In genomic region chr11:8958572-8958971, GRCm38 (mm10) we compare ENCODE assay signal across 10 mouse cellular contexts. TPM values are rescaled to one million over a fixed set of nuclear protein-coding genes. Genes with fewer than 3 reads are reported as not detected.
DNase-seq lines count a peak whose midpoint lies in the region; ATAC-seq lines count a peak whose summit lies in the region.
"Had no signal": no experiment of that assay in that cellular context is flagged by ENCODE, and none has a peak within 500 bp of the region (broad histone marks: within the 10 kb centered on the region; RNA-seq: fewer than 3 reads in every experiment).

No protein-coding gene starts in this region.

- DNase-seq in neural tube, embryonic 11.5 days (ENCODE audit: low spot score), result peak; percentile 8
- DNase-seq in layer of hippocampus, postnatal 10 days (ENCODE audit: low spot score in 2 of 2), result peak; percentile 38 to 53
- DNase-seq in natural killer cell, adult 2 months (ENCODE audit: low spot score in 2 of 2), result no peak
- no peak for DNase-seq in urinary bladder, adult 18-20 months (ENCODE audit: low spot score in 2 of 2)
- DNase-seq: liver, embryonic 13.5 days had no signal

- ATAC-seq in forebrain, embryonic 16.5 days, result peak; percentile 30; the same call in 1 of the 2 replicates
- ATAC-seq in forebrain, embryonic 12.5 days (ENCODE audit: low FRiP score), result no peak
- ATAC-seq in neural tube, embryonic 11.5 days (ENCODE audit: insufficient read depth, low FRiP score, low TSS enrichment), result no peak
- ATAC-seq in neural tube, embryonic 15.5 days (ENCODE audit: low FRiP score), result no peak
- ATAC-seq in kidney, embryonic 15.5 days (replicated peaks; ENCODE audit: low FRiP score), result no peak
- ATAC-seq: CD4-positive, CD25-positive, alpha-beta regulatory T cell, adult 4 months had no signal

- H3K27ac ChIP-seq in forebrain, embryonic 16.5 days (ENCODE audit: low read length), result no peak overlapping the region
- no peak overlapping the region for H3K27ac ChIP-seq in forebrain, embryonic 12.5 days
- no peak overlapping the region for H3K27ac ChIP-seq in neural tube, embryonic 11.5 days (ENCODE audit: low read depth, low read length)
- no peak overlapping the region for H3K27ac ChIP-seq in neural tube, embryonic 15.5 days (replicated peaks)
- H3K27ac ChIP-seq in kidney, embryonic 15.5 days, result no peak overlapping the region
- H3K27ac ChIP-seq: liver, embryonic 13.5 days had no signal

- H3K9me3 ChIP-seq in forebrain, embryonic 16.5 days (ENCODE audit: control insufficient read depth, low read length), result no peaks in the 10 kb centered on the region
- no peaks in the 10 kb centered on the region for H3K9me3 ChIP-seq in forebrain, embryonic 12.5 days
- no peaks in the 10 kb centered on the region for H3K9me3 ChIP-seq in neural tube, embryonic 11.5 days (ENCODE audit: control insufficient read depth, low read length)
- no peaks in the 10 kb centered on the region for H3K9me3 ChIP-seq in neural tube, embryonic 15.5 days (replicated peaks)
- H3K9me3 ChIP-seq in kidney, embryonic 15.5 days (replicated peaks), result no peaks in the 10 kb centered on the region
- H3K9me3 ChIP-seq: liver, embryonic 13.5 days had no signal

- peaks cover 8% of the 10 kb centered on the region; the same call in 1 of the 2 replicates for H3K4me1 ChIP-seq in forebrain, embryonic 16.5 days (replicated peaks; ENCODE audit: control insufficient read depth, insufficient read depth, low read length)
- H3K4me1 ChIP-seq in forebrain, embryonic 12.5 days, result no peaks in the 10 kb centered on the region
- H3K4me1 ChIP-seq in neural tube, embryonic 11.5 days (ENCODE audit: control insufficient read depth, insufficient read depth, low read length), result no peaks in the 10 kb centered on the region
- H3K4me1 ChIP-seq in neural tube, embryonic 15.5 days, result 0 out of 2 replicates have a peak, but pooled peaks cover 3% of the 10 kb centered on the region
- H3K4me1 ChIP-seq in kidney, embryonic 15.5 days, result peaks cover 3% of the 10 kb centered on the region; the same call in 1 of the 2 replicates
- H3K4me1 ChIP-seq: liver, embryonic 13.5 days had no signal

- no peaks in the 10 kb centered on the region for H3K27me3 ChIP-seq in forebrain, embryonic 16.5 days (replicated peaks; ENCODE audit: control insufficient read depth, insufficient read depth, low read length)
- no peaks in the 10 kb centered on the region for H3K27me3 ChIP-seq in forebrain, embryonic 12.5 days
- no peaks in the 10 kb centered on the region for H3K27me3 ChIP-seq in neural tube, embryonic 11.5 days (ENCODE audit: control insufficient read depth, insufficient read depth, low read length)
- H3K27me3 ChIP-seq in neural tube, embryonic 15.5 days (replicated peaks), result no peaks in the 10 kb centered on the region
- H3K27me3 ChIP-seq in kidney, embryonic 15.5 days, result no peaks in the 10 kb centered on the region
- H3K27me3 ChIP-seq: liver, embryonic 13.5 days had no signal

- H3K4me3 ChIP-seq in forebrain, embryonic 16.5 days (replicated peaks; ENCODE audit: low read length), result no peak overlapping the region
- no peak overlapping the region for H3K4me3 ChIP-seq in forebrain, embryonic 12.5 days (replicated peaks)
- H3K4me3 ChIP-seq in neural tube, embryonic 11.5 days (ENCODE audit: low read depth, low read length), result no peak overlapping the region
- no peak overlapping the region for H3K4me3 ChIP-seq in neural tube, embryonic 15.5 days (replicated peaks)
- H3K4me3 ChIP-seq in kidney, embryonic 15.5 days (replicated peaks), result no peak overlapping the region
- H3K4me3 ChIP-seq: liver, embryonic 13.5 days had no signal

- H3K9ac ChIP-seq in forebrain, embryonic 16.5 days (replicated peaks; ENCODE audit: low read depth, low read length), result no peak overlapping the region
- H3K9ac ChIP-seq in forebrain, embryonic 12.5 days, result no peak overlapping the region
- H3K9ac ChIP-seq in neural tube, embryonic 11.5 days (ENCODE audit: low read length), result no peak overlapping the region
- no peak overlapping the region for H3K9ac ChIP-seq in neural tube, embryonic 15.5 days (replicated peaks)
- H3K9ac ChIP-seq in kidney, embryonic 15.5 days, result no peak overlapping the region
- H3K9ac ChIP-seq: liver, embryonic 13.5 days had no signal

- H3K4me2 ChIP-seq in forebrain, embryonic 16.5 days (ENCODE audit: low read length), result no peak overlapping the region
- no peak overlapping the region for H3K4me2 ChIP-seq in forebrain, embryonic 12.5 days
- no peak overlapping the region for H3K4me2 ChIP-seq in neural tube, embryonic 11.5 days (ENCODE audit: low read depth)
- H3K4me2 ChIP-seq in neural tube, embryonic 15.5 days, result no peak overlapping the region
- H3K4me2 ChIP-seq in kidney, embryonic 15.5 days, result no peak overlapping the region
- H3K4me2 ChIP-seq: liver, embryonic 13.5 days had no signal

- WGBS in forebrain, embryonic 16.5 days, result 33% methylated on average over 10 of the region's 10 CpGs
- 45% methylated on average over 10 of the region's 10 CpGs for WGBS in forebrain, embryonic 12.5 days
- 69% methylated on average over 10 of the region's 10 CpGs for WGBS in neural tube, embryonic 11.5 days
- 62% methylated on average over 10 of the region's 10 CpGs for WGBS in neural tube, embryonic 15.5 days
- WGBS in kidney, embryonic 15.5 days, result 64% methylated on average over 10 of the region's 10 CpGs

- H3K36me3 ChIP-seq in forebrain, embryonic 16.5 days (ENCODE audit: control insufficient read depth, insufficient read depth), result no peaks in the 10 kb centered on the region
- H3K36me3 ChIP-seq in forebrain, embryonic 12.5 days (replicated peaks), result no peaks in the 10 kb centered on the region
- H3K36me3 ChIP-seq in neural tube, embryonic 11.5 days (ENCODE audit: control insufficient read depth, insufficient read depth, low read length), result no peaks in the 10 kb centered on the region
- no peaks in the 10 kb centered on the region for H3K36me3 ChIP-seq in neural tube, embryonic 15.5 days
- no peaks in the 10 kb centered on the region for H3K36me3 ChIP-seq in kidney, embryonic 15.5 days
- H3K36me3 ChIP-seq: liver, embryonic 13.5 days had no signal

RNA-seq across cellular contexts. Expression of gene Pkd1l1, which starts 14.5 kb away (rescaled TPM):
- 0.14 and 0.23 TPM in 2 replicates for polyA plus RNA-seq in forebrain, embryonic 16.5 days (2015; fragmentation: Nextera tagmentation; extraction: Ambion mirVana)
- 0.05 and 0.10 TPM in 2 replicates for polyA plus RNA-seq in forebrain, embryonic 12.5 days (2016; fragmentation: Nextera tagmentation; extraction: Ambion mirVana)
- polyA plus RNA-seq in neural tube, embryonic 11.5 days (2014; fragmentation: Nextera tagmentation; extraction: Ambion mirVana), result 0.25 and 0.27 TPM in 2 replicates
- polyA plus RNA-seq in neural tube, embryonic 15.5 days (2015; fragmentation: Nextera tagmentation; extraction: Ambion mirVana), result 0.10 and 0.20 TPM in 2 replicates
- under 1 TPM; 0.05 to 0.16 TPM for total RNA-seq in layer of hippocampus, postnatal 10 days (2021)
- 0.21 and 0.44 TPM in 2 replicates for polyA plus RNA-seq in kidney, embryonic 15.5 days (2015; fragmentation: Nextera tagmentation; extraction: Ambion mirVana)

RNA-seq across cellular contexts. Expression of gene Hus1, which starts 52.4 kb away (rescaled TPM):
- 9.3 and 10.4 TPM in 2 replicates for polyA plus RNA-seq in forebrain, embryonic 16.5 days (2015; fragmentation: Nextera tagmentation; extraction: Ambion mirVana)
- polyA plus RNA-seq in forebrain, embryonic 12.5 days (2016; fragmentation: Nextera tagmentation; extraction: Ambion mirVana), result 20.5 and 22.1 TPM in 2 replicates
- 18.7 and 23.3 TPM in 2 replicates for polyA plus RNA-seq in neural tube, embryonic 11.5 days (2014; fragmentation: Nextera tagmentation; extraction: Ambion mirVana)
- 11.0 and 13.8 TPM in 2 replicates for polyA plus RNA-seq in neural tube, embryonic 15.5 days (2015; fragmentation: Nextera tagmentation; extraction: Ambion mirVana)
- 10 to 100 TPM; 12.4 to 13.2 TPM for total RNA-seq in layer of hippocampus, postnatal 10 days (2021)
- polyA plus RNA-seq in kidney, embryonic 15.5 days (2015; fragmentation: Nextera tagmentation; extraction: Ambion mirVana), result 22.1 and 22.3 TPM in 2 replicates

Comparison
In these comparisons a context has a peak if more than half of its experiments do, and no peak if none do; other contexts are left out.
1. DNase-seq: peak in neural tube, embryonic 11.5 days (single experiment) and layer of hippocampus, postnatal 10 days (2 of 2); none in natural killer cell, adult 2 months (0 of 2) and urinary bladder, adult 18-20 months (0 of 2).